Mouse (Mus musculus): ENCODE measurements around the gene Pfn1. TPM values are rescaled to one million over a fixed set of nuclear protein-coding genes. Genes with fewer than 3 reads are reported as not detected.

Gene Pfn1
- total RNA-seq, 2 experiments from 2014 or later: 267 to 286 TPM

DNA sequence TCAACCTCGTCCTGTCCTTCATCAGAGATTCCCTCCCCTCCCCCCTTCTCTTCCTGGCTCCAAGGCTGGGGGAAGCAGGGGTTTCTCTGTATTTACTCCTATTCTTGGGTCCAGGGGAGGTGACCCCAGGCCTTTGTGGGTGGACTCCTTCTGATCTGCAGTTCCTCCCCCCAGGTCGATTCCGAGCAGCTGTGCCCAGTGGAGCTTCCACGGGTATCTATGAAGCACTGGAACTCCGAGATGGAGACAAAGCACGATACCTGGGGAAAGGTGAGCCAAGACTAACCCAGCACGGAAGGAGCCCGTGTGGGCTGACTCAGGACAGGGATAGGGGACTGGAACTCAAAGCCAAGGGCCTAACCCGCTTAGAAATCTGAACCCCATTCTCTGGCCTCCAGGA is 3.5 kb upstream of the Pfn1 start:
- intact Hi-C loops (cut with DNase I): no loop called here
- no peak for DNase-seq (ENCODE audit: low spot score in 2 of 2)

DNA sequence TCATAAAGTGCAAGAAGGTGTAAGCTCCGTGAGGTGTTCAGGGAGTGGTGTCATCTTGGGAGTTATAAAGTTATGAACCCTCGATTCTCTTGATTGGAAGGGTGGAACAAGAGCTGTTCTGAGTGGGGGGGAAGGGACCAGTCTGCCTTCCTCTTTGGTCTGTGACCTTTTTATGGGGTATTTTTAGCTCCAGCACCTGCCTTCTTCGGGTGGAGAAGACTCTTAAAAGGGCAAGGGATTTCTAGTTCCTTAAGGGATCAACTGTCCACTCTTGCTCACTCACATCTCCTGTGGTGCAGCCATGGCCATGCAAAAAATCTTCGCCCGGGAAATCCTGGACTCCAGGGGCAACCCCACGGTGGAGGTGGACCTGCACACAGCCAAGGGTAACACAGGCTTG is 3.1 kb upstream of the Pfn1 start:
- DNase-seq (ENCODE audit: low spot score in 2 of 2): no peak
- intact Hi-C loops (cut with DNase I): no loop called here

DNA sequence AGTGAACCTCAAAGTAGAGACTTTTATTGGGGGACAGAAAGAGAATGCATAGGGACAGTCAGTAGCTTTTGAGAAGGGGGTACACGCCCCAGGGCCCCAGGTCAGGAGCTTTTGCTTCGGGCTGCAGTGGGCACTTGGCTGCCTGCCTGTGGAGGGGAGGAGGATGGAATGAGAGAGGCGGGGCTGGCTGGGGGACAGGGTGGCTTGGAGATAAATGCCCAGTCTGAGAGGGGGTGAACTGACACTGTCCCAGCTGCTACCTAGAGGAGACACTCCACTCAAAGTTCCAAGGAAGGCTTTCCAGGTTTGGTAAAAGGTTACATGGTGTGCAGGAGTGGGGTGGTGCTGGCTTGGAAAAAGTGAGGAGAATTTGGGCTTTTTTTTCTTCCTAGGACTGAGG is 2.5 kb upstream of the Pfn1 start, which contains the start of gene Eno3:
Eno3 (plus strand) TSS at position 239 of the 400 bp plus-strand sequence.
- intact Hi-C loops (cut with DNase I): no loop called here

DNA sequence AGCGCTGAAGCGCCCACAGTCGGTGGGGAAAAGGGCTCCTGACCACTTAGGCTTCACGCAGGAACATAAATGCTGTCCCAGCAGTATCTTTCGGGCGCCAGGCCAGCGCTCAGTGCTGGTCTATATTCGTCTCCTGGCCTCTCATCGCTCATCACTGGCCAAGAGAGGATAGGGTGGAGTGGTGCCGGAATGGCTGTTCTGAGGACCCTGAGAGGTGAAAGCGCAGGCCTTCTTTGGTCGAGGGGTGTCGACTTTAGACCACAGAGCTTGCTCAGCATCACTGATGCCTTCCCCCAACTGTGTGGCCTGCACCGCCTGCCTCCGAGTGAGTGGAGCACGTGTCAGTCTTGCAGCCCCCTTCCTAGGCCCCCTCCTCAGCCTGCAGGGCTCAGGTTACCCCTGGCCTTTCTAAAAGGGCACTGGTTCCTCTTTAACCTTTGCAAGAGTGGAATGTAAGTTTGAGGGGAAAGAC is 2.0 kb upstream of the Pfn1 start:
- intact Hi-C loops (cut with DNase I): no loop called here
- DNase-seq (ENCODE audit: low spot score in 2 of 2): no peak

More for the DNA sequence above, 2.5 kb upstream of the Pfn1 start, which contains the start of gene Eno3:
- DNase-seq (ENCODE audit: low spot score in 2 of 2): no peak

DNA sequence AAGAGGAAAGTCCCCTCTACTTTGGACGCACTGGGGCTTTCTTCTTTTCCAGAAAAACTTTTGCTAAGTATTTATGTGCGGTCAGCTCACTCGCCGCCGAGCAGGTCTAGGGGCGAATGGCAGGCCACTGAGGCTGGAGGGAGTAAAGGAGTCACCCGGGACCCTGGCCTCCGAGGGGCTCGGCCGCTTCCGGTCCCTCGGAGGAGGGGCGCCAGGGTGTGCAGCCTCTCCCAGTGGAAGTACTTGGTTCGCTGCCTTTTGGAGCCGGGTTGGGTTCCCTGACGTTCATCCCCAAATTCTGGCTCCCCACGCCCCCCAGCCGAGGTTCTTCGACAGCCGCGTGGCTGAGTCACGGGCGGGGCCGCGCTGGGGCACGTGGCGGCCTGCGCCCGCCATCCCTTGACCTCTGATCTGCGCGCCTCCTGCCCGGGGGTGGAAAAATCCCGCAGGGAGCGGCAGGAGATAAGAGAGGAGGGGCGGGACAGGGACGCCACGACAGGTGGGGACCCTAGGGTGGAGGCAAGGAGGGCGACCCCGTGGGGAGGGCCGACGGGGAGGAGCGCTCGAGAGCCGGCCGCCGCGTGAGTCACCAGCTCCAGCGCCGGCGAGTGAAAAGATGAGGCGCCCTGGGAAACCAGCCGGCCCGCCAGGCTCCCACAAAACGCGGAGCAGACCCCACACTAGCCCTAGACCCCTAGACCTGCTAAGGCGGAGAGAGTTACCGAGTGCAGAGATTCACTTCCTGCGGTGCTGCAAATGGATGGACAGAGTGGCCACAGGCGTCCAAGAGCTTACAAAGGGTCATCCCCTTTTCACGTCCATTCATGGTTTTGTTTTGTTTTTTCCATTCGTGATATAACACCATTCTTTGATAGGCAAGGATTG is 1.4 kb upstream of the Pfn1 start:
- DNase-seq (ENCODE audit: low spot score in 2 of 2): no peak
- intact Hi-C loops (cut with DNase I): loop anchor here (2.0 kb wide), 1 partner anchor 13 kb away; the partner anchor contains the start of gene Spag7

DNA sequence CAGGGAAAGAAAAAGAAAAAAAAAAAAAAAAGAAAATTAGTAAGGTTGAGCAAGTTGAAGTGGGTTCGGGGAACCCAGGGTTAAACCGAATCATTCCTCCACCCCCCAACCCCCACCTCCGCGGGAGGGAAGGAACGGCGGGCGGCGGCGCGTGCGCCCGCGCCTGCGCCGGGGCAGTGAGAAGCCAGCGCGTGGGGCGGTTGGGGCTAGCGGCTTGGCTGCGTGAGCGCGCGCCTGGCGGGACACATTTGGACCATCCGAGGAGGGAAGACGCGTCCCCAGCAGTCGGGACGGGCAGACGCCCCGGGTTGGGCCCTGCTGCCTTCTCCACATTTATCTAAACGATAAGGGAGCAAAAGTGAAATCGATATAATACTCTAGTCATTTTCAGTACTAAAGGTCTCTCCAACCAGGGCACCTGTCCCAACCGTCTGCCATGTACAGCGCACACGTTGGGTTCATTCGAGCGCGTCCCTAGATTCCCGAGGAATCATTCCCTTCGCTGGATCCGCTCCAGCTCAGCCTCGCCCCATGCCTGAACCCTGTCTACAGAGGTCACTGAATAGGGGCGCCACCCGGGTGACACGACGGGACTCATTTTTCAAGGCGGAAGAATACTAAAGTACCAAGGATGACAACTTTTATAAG is 603 bp upstream of the Pfn1 start:
- peak; percentile 56 to 76 for DNase-seq (ENCODE audit: low spot score in 2 of 2)
- intact Hi-C loops (cut with DNase I): loop anchor here (2.0 kb wide), 1 partner anchor 14 kb away; the partner anchor contains the start of gene Spag7

DNA sequence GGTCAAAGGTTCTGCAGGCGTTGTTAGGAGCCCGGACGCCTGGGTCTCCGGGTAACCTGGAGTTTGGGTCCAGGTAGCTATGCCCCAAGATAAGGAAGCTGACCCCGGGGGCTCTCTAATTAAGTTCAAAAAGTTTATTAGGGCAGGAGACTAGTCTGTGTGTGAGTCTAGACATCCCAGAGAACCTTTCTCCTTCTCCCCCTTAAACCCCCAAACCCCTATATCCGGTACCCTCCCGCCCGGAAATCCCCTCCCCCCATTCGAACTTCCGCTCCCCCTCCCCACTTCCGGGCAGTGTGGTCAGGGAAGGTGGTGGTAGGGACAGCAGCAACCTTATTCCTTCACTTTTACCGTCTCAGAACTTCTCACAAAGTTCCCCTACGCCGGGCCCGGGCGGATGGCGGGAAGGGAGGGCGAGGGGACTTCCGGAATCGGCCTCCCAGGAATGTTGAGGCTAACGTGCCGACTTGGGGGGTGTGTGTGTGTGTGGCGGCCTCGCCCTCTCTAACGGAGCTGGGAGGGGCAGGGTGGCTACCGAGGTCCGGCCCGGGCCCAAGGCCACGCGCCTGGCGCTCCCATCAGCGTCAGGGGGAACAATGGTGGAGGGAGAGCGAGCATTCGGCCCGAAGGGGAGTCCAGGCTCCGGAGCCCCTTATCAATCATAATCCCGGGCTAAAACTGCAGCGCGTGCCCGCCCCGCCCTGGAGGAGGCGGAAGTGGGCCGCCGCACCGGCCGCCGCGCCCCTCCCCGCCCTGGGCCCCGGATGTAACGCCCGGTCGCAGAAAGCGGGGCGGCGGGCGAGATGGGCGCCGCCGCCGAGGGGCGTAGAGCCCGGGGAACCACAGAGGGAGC is 873 bp downstream of the Pfn1 start:
- DNase-seq (ENCODE audit: low spot score in 2 of 2): peak in 1 of 2 experiments; percentile 45
- intact Hi-C loops (cut with DNase I): loop anchor here (2.0 kb wide), 1 partner anchor 15 kb away; the partner anchor contains the start of gene Spag7

DNA sequence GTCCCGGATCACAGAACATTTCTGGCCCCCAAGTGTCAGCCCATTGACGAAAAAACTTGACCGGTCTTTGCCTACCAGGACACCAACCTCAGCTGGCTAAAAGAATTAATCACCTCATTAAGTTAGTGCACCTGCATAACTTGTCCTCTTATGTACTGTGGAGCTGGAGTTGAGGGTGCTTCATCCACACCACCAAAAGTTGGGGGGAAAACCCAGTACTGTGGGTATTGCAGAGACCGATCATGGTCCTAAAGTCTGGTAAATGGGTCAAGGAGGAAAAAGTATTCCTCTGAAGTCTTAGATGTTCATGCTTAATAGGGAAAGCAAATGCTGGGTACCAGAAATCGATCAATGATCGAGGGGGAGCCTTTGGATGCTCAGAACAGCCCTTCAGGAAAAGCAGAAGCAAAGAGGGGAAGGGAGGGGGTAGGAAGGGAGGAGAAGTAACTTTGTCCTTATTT is 1.5 kb downstream of the Pfn1 start:
- intact Hi-C loops (cut with DNase I): no loop called here
- DNase-seq (ENCODE audit: low spot score in 2 of 2): no peak

DNA sequence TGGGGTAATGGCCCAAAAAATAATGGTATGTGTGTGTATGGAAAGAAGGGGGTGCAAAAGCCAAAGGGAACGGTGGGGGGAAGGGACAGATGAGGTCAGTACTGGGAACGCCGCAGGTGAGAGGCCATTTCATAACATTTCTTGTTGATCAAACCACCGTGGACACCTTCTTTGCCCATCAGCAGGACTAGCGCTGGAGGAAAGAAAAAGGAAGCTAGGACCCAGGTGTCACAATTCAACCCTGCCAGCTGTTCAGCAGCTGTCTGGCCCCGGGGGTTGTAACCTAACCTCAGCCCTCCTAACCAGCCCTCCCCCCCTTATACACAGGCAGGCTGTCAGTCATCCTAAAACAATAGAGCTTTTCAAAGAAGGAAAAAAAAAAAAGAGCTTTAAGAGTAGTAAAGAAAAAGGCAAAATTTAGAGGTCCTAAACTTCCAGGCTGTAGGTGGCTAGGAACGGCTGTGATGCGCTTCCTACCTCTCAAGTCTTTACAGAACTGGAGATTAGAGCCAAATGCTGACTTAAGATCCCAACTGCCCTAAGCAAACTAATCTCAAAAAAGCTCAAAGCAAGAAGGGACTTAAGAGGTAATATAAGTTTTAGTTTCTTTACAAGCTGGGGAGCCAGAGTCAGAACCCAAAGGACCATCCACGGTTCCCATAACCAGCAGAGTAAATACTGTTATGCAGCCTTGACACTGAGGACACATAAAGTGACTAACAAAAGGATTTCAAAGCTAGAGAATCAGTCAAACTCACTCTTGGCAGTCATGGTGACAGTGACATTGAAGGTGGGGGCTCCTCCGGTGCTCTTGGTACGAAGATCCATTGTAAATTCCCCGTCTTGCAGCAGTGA is 2.2 kb downstream of the Pfn1 start:
- intact Hi-C loops (cut with DNase I): no loop called here
- DNase-seq (ENCODE audit: low spot score in 2 of 2): no peak

DNA sequence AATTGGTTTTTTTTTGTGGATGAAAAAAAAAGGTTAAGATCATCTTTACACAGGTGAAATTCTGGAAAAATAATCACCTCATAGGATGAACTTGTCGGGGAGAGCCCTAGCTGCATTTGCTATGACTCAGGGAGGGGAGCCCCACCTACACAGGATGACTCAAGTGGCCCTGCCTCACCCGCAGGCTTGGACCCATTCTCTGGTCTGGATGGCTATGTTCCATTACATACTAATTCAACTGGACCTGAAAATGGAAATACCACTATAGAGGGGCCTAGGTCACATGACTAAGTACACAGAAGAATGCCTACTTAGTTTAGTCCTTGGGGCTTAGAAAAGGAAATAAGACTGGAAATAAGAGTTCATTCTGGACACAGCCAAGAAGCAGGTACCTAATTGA is 3.1 kb downstream of the Pfn1 start:
- intact Hi-C loops (cut with DNase I): no loop called here
- no peak for DNase-seq (ENCODE audit: low spot score in 2 of 2)

DNA sequence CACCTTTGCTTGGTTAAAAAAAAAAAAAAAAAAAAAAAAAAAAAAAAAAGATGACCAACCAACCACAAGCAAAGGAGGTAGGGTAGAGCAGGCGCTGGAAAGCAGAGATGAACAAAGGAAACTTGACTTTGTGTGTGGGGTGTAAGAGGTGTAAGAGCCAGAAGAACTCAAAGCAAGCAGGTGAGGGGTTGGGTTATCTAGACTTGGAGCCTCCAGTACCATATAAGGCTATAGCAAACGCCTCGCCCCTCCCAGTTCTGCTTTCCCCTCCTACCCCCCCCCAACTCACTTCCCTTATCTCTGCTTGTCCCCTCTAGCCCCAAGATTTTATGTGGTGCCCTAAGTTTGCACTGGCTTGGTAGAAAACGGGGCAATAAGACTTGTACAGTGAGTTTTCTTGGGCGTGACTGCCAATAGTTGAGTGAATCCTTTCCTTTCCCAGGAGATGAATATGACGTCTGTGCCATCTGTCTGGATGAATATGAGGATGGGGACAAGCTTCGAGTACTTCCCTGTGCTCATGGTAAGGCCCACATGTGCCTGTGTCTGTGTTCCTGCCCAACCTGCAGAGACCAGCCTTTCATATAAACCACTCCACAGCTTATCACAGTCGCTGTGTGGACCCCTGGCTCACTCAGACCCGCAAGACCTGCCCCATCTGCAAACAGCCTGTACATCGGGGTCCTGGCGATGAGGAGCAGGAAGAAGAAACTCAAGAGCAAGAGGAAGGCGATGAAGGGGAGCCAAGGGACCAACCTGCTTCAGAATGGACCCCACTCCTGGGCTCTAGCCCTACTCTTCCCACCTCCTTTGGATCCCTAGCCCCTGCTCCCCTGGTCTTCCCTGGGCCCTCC is 3.9 kb downstream of the Pfn1 start:
- DNase-seq (ENCODE audit: low spot score in 2 of 2): no peak

DNA sequence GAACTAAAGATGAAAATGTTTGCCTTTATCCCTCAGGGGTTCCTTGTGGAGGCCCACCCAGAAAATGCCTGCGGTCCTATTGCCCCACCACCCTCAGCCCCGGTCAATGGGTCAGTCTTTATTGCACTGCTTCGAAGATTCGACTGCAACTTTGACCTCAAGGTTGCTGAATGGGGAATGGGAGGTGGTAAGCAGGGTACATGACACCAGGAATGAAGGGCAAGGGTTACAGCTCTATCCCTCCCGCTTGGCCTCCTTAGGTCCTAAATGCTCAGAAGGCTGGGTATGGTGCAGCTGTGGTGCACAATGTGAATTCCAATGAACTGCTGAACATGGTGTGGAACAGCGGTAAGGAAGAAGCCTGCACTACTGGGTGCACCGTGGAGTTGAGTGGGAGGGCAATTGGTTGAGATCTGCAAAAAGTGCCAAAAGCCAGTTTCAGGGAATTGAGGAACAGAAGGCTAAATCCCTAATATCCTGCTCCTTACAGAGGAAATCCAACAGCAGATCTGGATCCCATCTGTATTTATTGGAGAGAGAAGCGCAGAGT is 5.2 kb downstream of the Pfn1 start:
- DNase-seq (ENCODE audit: low spot score in 2 of 2): no peak
- intact Hi-C loops (cut with DNase I): loop anchor here (10.0 kb wide), 1 partner anchor 214 kb away; the partner anchor contains the start of gene Arrb2

More for the DNA sequence above, 3.9 kb downstream of the Pfn1 start:
- intact Hi-C loops (cut with DNase I): no loop called here

DNA sequence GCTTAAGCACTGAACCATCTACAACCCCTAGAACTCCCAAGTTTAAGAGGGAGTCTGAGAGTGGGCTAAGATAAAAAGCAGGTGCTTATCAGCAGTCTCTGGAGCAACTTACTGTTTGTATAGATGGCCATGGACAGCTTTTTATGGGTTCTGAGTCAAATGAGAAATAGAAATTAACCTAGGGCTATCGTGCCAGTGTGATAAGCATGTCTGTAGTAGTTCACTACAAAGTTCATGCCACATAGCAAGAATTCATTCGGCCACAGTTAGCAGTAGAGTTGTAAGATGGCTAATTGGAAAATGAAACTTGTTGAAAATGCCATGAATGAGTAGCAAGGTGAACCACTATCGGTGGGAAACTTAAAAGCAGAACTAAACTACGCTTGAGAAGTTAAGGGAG is 5.9 kb downstream of the Pfn1 start:
- intact Hi-C loops (cut with DNase I): loop anchor here (10.0 kb wide), 1 partner anchor 214 kb away; the partner anchor contains the start of gene Arrb2
- no peak for DNase-seq (ENCODE audit: low spot score in 2 of 2)

DNA sequence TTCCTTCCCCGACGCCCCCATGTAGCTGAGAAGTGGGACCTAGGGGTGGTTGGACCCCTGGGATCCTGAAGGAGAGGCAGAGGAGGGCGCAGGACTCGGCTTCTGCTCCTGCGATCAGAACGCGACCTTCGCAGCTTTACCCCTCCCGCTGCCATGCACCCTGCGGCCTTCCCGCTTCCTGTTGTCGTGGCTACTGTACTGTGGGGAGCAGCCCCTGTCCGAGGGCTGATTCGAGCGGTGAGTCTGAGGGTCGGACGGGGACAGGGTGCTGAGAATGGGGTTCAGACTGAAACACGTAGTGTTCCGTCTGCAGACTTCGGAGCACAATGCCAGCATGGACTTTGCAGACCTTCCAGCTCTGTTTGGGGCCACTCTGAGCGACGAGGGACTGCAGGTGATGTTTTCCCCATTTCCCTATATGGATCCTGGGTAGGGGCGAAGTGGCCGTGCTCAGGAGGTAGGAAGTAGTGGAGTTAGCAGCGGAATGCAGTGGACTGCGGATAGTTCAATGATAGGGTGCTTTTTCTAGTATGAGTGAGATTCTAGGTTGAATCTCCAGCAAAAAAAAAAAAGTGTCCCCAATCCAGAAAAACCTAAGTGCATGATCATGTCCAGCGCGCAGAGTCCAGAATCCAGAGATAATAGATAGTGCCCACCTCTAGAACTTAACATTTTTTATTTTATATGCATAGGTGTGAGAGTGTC is 6.6 kb downstream of the Pfn1 start:
- no peak for DNase-seq (ENCODE audit: low spot score in 2 of 2)
- intact Hi-C loops (cut with DNase I): loop anchor here (10.0 kb wide), 1 partner anchor 213 kb away; the partner anchor contains the start of gene Arrb2

DNA sequence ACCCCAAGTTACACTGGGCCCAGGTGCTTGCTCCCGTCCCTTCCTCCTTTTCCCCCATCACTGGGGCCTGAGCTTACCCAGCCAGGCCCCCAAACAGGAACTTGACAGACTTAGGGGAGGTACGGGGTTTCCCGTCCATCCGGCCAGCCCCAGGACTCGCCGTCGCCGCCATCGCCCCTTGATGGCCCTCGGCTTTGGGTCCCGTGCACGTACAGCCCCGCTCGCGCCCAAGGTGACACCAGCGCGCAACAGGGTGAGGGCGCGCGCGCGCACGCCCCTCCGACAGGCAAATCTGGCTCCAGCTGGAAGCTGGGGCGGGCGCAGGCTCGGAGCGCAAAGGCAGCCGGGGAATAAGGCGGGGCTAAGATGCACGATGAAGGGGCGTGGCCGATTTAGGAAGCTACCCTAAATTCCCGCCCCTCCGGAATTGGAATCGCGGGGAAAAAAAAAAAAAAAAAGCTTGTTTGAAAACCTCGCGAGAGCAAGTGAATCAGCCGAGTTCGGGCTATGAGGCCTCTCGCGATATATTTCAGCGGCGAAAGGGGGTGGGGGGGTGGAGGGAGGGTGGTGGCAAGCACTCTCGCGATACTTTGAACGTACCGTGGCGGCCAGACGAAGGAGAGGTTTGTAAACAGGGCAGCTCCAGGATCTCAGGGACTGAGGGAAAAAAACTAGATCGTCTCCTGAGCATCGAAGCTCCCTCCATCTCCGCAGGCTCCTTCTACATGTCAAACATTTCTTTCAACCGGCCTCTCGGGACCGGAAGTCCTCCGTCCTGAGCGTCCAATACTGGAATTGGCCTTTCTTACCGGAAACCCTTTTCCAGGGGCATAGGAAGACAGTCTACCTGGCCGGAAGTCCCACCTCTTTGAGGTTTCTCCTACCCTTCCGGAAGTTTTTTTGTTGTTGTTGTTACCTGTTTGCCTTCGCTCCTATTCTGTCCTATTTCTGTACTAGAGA is 7.5 kb downstream of the Pfn1 start, which contains the start of the genes Rnf167 and Slc25a11:
Rnf167 (plus strand) TSS at position 545 of the 960 bp plus-strand sequence.
Slc25a11 (minus strand) TSS at position 789 of the 960 bp plus-strand sequence.
- intact Hi-C loops (cut with DNase I): loop anchor here (10.0 kb wide), 1 partner anchor 212 kb away; the partner anchor contains the start of gene Arrb2
- peak; percentile 97 to 99 for DNase-seq (ENCODE audit: low spot score in 2 of 2)
